Mouse (Mus musculus) regulatory T cell (primary cell): Measurements from ENCODE around the gene Ermard.
"Not testable (repeated sequence)": the region's sequence is repeated elsewhere in the genome, so short reads cannot be mapped to it uniquely, and the experiment has no call there.

Experiments
- in situ Hi-C: fragments of 300-600 bp; cut with MboI, MseI; formaldehyde crosslinking; loops from one replicate; pipeline ENCODE4 v1.15.1; 2025; ENCODE audit warnings: high pct_unique_total_duplicates

Gene Ermard

DNA sequence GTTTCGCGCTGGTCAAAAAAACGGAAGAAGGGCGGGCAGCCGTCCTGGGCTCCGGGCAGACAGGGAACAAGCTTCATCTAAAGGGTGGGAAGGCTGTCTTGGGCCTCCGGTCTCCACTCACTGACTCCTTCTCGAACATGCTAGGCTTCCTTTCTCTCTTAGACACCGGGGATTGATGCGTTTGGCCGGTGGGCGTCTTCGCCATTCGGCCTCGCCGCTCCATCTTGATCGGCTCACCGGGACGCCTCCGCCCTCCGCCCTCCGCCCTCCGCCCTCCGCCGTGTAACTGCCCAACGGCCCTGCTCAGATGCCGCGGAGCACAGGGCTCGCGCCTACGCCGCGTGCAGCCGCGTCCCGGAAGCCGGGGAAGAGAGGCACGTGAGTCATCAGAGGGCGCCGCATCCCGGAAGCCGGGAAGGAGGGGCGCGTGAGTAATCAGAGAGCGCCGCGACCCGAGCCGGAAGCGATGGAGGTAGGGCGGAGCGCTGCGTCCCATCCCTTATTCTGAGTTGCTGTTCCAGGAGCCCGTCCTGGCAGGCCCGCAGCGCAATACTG, at the start of gene Ermard, which contains the start of the genes Tcte3 and Gm3448:
Gene Ermard (plus strand): TSS at position 34 of the 555 bp plus-strand sequence.
Gene Tcte3 (minus strand): TSS at position 314 of the 555 bp plus-strand sequence.
Gene Gm3448 (minus strand): TSS at position 363 of the 555 bp plus-strand sequence.
- in situ Hi-C loops: loop anchor here (10.0 to 25.0 kb wide), 2 partner anchors 96 to 346 kb away; partner anchors contain the start of genes 1600012H06Rik, Dll1, Fam120b and Wdr27

GRCm38 (mm10) chr17:14992522-14993138, 48.4 kb upstream of the Ermard start:
- in situ Hi-C loops: loop anchor here (5.0 kb wide), 1 partner anchor 35 kb away; no protein-coding TSS in a partner anchor

- in situ Hi-C loops: loop anchor here (5.0 kb wide), 1 partner anchor 36 kb away; no protein-coding TSS in a partner anchor
Measured at GRCm38 (mm10) chr17:14993139-14993832, 47.7 kb upstream of the Ermard start.

- in situ Hi-C loops: loop anchor here (5.0 kb wide), 1 partner anchor 37 kb away; no protein-coding TSS in a partner anchor
Measured at GRCm38 (mm10) chr17:14994140-14994539, 46.9 kb upstream of the Ermard start.

- in situ Hi-C loops: not testable (repeated sequence)
Measured at GRCm38 (mm10) chr17:15000047-15000446, 41.0 kb upstream of the Ermard start.

- in situ Hi-C loops: not testable (repeated sequence)
Measured at GRCm38 (mm10) chr17:15009088-15009487, 31.9 kb upstream of the Ermard start.

DNA sequence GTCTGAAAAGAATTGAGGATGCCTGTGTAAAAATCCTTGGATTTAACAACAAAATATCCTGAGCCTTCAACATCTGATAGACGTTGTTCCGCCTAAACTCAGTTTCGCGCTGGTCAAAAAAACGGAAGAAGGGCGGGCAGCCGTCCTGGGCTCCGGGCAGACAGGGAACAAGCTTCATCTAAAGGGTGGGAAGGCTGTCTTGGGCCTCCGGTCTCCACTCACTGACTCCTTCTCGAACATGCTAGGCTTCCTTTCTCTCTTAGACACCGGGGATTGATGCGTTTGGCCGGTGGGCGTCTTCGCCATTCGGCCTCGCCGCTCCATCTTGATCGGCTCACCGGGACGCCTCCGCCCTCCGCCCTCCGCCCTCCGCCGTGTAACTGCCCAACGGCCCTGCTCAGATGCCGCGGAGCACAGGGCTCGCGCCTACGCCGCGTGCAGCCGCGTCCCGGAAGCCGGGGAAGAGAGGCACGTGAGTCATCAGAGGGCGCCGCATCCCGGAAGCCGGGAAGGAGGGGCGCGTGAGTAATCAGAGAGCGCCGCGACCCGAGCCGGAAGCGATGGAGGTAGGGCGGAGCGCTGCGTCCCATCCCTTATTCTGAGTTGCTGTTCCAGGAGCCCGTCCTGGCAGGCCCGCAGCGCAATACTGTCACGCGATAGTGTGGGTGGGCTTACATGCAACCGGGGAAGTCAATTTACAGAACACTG, 31.1 kb upstream of the Ermard start, which contains the start of gene Gm3435:
Gene Gm3435 (plus strand): TSS at position 471 of the 708 bp plus-strand sequence.
- in situ Hi-C loops: not testable (repeated sequence)

DNA sequence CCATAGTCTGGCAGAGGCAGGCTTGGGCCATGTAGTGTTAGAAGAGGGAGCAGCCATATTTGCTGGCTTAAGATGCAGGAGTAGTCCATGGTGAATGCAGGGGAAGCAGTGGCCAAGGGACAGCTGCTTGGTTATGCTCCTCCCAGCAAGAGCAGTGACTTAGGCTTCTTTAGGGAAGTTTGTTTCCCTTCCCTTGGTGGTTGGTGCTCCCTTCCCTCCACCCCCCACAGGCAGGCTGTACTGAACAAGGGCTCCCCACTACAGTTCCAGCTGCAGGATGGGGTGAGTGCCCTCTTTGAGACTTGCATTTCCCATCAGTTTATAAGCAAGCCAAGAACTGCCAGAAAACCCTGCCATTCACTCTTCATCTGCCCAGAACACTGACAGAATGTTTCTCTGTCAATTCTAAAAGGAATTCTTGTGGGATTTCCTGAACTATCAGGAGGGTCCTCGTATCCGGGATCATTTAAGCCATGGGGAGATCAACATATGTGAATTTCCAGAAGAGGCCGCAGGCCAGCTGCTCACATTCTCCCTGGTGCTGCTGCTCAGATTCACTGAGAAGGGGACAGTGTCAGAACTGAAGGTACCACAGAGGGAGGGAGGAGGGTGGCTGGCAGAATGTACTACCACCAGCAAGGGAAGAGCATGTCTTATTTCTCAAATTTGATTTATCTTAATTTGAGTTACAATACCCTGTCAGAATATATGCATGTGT, 19.3 kb upstream of the Ermard start:
- in situ Hi-C loops: not testable (repeated sequence)

DNA sequence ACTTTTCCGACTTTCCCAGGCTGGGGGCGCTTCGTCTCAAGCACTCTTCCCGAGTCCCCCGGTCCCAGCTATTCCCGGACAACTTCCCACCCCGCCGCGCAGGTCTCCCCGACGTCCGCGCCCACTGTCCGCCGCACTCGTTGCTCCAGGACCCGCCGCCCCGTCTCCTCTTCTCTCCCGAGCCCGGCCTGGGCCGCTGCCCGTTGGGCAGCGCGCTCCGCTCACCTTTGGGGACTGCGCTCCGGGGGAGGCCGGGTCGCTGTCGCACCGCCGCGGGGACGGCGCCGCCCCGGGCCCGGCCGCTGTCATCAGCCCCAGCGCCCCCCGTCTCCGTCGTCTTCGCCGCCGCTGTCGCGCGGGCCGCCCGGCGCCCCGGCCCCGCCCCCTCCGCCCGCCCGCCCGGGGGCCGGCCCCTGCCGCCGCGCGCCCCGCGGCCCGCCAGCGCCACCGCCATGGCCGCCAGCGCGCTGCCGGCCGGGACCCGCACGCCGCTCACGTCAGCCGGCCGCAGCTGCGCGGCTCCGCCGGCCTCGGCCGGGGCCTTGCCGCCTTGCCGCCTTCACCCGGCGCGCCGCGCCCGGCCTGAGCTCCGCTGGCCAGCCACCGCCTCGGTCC, 17.0 kb upstream of the Ermard start:
- in situ Hi-C loops: not testable (repeated sequence)

- in situ Hi-C loops: loop anchor here (5.0 to 25.0 kb wide), 2 partner anchors 67 to 363 kb away; partner anchors contain the start of genes Dll1 and Fam120b
Measured at GRCm38 (mm10) chr17:15024502-15025193, 16.4 kb upstream of the Ermard start.

DNA sequence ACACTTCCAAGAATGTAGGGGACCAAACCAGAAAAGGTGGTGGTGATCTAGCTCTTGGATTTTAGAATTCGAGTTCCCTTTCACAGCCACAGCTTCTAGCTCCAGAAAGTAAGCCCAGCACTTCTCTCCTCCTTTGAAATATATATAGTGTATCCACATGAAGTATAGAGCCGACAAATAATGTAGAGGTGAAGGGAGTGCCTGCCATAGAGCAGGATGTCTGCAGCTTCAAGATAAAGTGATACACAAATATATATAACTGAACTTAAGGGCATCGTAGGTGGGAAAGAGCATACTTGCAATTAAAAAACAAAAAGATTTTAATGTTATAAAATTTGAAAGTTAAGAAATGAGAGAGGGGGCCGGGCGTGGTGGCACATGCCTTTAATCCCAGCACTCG, 15.5 kb upstream of the Ermard start:
- in situ Hi-C loops: loop anchor here (5.0 to 25.0 kb wide), 2 partner anchors 68 to 362 kb away; partner anchors contain the start of genes Dll1 and Fam120b

DNA sequence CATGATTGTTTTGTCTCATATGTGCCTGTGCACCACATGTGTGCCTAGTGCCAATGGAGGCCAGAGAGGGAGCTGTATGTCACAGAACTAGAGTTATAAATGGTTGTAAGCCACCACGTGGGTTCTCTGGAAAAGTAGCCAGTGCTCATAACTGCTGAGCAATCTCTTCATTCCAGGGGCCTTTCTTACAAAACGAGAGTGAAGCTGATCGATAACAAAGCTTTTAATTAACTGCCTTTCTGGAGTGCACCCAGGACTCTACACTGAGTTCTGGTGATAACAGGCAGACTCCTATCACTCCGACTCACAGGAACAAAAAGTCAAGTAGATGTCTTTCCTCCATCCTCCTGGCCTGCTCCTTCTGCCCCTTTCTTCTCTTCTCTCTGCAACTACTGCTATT, 9.6 kb upstream of the Ermard start:
- in situ Hi-C loops: loop anchor here (25.0 kb wide), 1 partner anchor 356 kb away; the partner anchor contains the start of genes Dll1 and Fam120b

DNA sequence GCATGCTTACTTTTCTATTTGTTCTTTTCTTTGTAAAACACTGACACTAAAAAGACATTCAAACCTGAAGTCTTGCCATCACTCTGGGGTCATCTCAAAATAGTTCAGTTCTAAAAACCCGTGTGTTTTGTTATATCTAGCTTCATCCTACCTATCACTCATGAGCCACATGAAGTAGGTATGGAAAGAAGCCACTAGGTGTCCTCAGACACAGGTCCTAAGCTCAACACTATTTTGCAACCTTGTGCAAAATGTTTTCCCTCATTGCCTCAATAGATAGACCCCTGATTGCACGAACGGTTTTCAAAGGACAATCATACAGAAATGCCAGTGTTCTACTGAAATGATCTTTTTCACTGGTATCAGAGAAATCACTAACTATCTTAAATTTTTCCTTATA, 553 bp upstream of the Ermard start:
- in situ Hi-C loops: loop anchor here (10.0 to 25.0 kb wide), 2 partner anchors 96 to 347 kb away; partner anchors contain the start of genes 1600012H06Rik, Dll1, Fam120b and Wdr27

DNA sequence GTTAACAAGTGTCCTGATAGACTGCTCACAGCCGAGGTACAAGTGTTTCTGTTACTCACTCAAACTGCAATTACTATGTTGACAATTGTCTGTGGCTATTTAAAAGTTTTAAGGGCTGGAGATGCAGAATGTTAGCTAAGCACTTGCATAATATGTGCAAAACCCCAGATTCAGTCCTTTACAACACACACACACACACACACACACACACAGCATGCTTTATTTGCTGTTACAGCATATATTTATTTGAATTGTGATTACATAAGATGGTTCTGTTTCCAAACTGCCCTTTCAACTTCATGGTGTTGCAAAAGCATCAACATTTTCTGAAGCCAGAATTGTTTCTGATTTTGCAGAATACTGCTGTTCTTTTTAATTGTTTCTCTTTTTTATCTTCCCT, 9.3 kb downstream of the Ermard start:
- in situ Hi-C loops: not testable (repeated sequence)

DNA sequence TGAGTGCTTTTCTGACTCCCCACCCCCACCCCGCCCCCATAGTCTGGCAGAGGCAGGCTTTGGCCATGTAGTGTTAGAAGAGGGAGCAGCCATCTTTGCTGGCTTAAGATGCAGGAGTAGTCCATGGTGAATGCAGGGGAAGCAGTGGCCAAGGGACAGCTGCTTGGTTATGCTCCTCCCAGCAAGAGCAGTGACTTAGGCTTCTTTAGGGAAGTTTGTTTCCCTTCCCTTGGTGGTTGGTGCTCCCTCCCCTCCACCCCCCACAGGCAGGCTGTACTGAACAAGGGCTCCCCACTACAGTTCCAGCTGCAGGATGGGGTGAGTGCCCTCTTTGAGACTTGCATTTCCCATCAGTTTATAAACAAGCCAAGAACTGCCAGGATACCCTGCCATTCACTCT, 11.8 kb downstream of the Ermard start:
- in situ Hi-C loops: not testable (repeated sequence)

- in situ Hi-C loops: not testable (repeated sequence)
Measured at GRCm38 (mm10) chr17:15053183-15053828, 12.3 kb downstream of the Ermard start.

DNA sequence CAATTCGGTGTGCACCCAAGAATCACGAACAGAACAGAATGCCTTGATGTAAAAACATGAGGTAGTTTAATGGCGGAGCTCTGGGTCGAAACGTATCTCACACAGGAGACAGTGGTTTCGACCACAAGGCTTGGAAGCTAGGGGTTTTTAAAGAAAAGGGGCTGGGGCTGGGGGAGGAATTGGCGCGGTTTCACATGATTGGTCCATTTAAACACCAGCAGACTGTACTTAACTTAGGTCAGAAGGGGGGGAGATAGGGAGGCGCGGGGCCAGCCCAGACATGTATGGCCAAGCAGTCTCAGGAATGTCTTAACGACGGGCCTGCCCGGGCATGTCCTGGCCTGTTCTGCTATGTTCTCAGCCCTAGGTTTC, 12.8 kb downstream of the Ermard start:
- in situ Hi-C loops: not testable (repeated sequence)

DNA sequence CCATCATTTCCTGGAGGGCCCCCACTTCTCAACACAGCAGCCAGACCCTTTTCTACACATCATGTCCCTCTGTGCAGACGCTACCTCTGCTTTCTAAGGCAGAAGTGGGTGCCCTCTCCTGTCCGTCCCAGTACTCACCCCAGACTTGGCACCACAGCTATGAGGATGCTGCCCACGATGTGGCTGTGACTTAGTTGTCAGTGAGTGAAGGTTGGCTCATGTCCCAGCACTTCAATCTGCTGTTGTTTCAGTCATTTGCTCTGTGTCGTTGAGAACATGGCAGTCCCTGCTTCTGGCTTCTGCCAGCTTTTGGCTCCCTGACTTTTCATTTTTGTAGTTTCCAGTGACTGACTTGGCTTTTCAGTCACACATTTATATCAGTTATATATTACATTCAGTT, 14.9 kb downstream of the Ermard start:
- in situ Hi-C loops: no loop called here

- in situ Hi-C loops: no loop called here
Measured at GRCm38 (mm10) chr17:15058161-15058591, 17.2 kb downstream of the Ermard start.
